Mouse (Mus musculus): ENCODE measurements around the gene Npas1. TPM values are rescaled to one million over a fixed set of nuclear protein-coding genes. Genes with fewer than 3 reads are reported as not detected.

Npas1 gene
- total RNA-seq, 2 experiments from 2014 or later = 14.5 to 17.6 TPM

GRCm38 (mm10) chr7:16472116-16472709 is 5.3 kb downstream of the Npas1 start:
- no peak for DNase-seq (ENCODE audit: low spot score in 2 of 2)

- DNase-seq (ENCODE audit: low spot score in 2 of 2) = no peak
Measured at GRCm38 (mm10) chr7:16471549-16471948, 6.0 kb downstream of the Npas1 start.

GRCm38 (mm10) chr7:16468115-16468514 is 9.4 kb downstream of the Npas1 start:
- DNase-seq (ENCODE audit: low spot score in 2 of 2) = no peak

- DNase-seq (ENCODE audit: low spot score in 2 of 2) = no peak
Measured at GRCm38 (mm10) chr7:16466565-16466964, 11.0 kb downstream of the Npas1 start.

- DNase-seq (ENCODE audit: low spot score in 2 of 2) = no peak
Measured at GRCm38 (mm10) chr7:16465568-16465967, 12.0 kb downstream of the Npas1 start.

- DNase-seq (ENCODE audit: low spot score in 2 of 2) = peak; percentile 45 to 55
Measured at GRCm38 (mm10) chr7:16465160-16465559, 12.4 kb downstream of the Npas1 start.

- peak; percentile 66 to 87 for DNase-seq (ENCODE audit: low spot score in 2 of 2)
Measured at GRCm38 (mm10) chr7:16463214-16463613, 14.3 kb downstream of the Npas1 start.

- no peak for DNase-seq (ENCODE audit: low spot score in 2 of 2)
Measured at GRCm38 (mm10) chr7:16461705-16462104, 15.8 kb downstream of the Npas1 start.

GRCm38 (mm10) chr7:16461151-16461550 is 16.4 kb downstream of the Npas1 start:
- no peak for DNase-seq (ENCODE audit: low spot score in 2 of 2)

- DNase-seq (ENCODE audit: low spot score in 2 of 2) = no peak
Measured at GRCm38 (mm10) chr7:16460566-16460965, 17.0 kb downstream of the Npas1 start.

GRCm38 (mm10) chr7:16456289-16456688 is 21.2 kb downstream of the Npas1 start:
- DNase-seq (ENCODE audit: low spot score in 2 of 2) = no peak

GRCm38 (mm10) chr7:16455016-16455415 is 22.5 kb downstream of the Npas1 start:
- no peak for DNase-seq (ENCODE audit: low spot score in 2 of 2)

- peak; percentile 64 to 81 for DNase-seq (ENCODE audit: low spot score in 2 of 2)
Measured at GRCm38 (mm10) chr7:16453118-16453711, 24.3 kb downstream of the Npas1 start.

- DNase-seq (ENCODE audit: low spot score in 2 of 2) = peak; percentile 87 to 95
Measured at GRCm38 (mm10) chr7:16452587-16453073, 24.9 kb downstream of the Npas1 start, which contains the start of gene Tmem160. Gene Tmem160, plus strand, starts transcription at chr7:16452779.

- no peak for DNase-seq (ENCODE audit: low spot score in 2 of 2)
Measured at GRCm38 (mm10) chr7:16451656-16452055, 25.9 kb downstream of the Npas1 start.

GRCm38 (mm10) chr7:16441241-16441640 is 36.3 kb downstream of the Npas1 start:
- DNase-seq (ENCODE audit: low spot score in 2 of 2) = no peak

- DNase-seq (ENCODE audit: low spot score in 2 of 2) = no peak
Measured at GRCm38 (mm10) chr7:16435088-16435487, 42.4 kb downstream of the Npas1 start.

GRCm38 (mm10) chr7:16433352-16433971 is 44.1 kb downstream of the Npas1 start:
- DNase-seq (ENCODE audit: low spot score in 2 of 2) = no peak

GRCm38 (mm10) chr7:16426129-16426729 is 51.3 kb downstream of the Npas1 start:
- peak in 1 of 2 experiments; percentile 74 for DNase-seq (ENCODE audit: low spot score in 2 of 2)

GRCm38 (mm10) chr7:16425721-16426120 is 51.8 kb downstream of the Npas1 start:
- no peak for DNase-seq (ENCODE audit: low spot score in 2 of 2)

- no peak for DNase-seq (ENCODE audit: low spot score in 2 of 2)
Measured at GRCm38 (mm10) chr7:16423731-16424130, 53.8 kb downstream of the Npas1 start.
